Mouse (Mus musculus) MEL (cell line): ENCODE results near the gene Hist2h3b.

Source experiments
- BHLHE40 ChIP-seq: IDR thresholded peaks from 2 replicates; pipeline ENCODE4 v1.6.1; 2012; ENCODE audit warnings: low read depth, mild to moderate bottlenecking, inconsistent platforms, low read length, improper control_type of control experiment, borderline replicate concordance
- CTCF ChIP-seq, 3 experiments: IDR thresholded peaks in 2 of 3; conservative IDR thresholded peaks in 1 of 3; 2 replicates each; pipeline ENCODE4 v1.5.1; 2011 to 2012; ENCODE audit warnings: low read length in 3 of 3, low read depth in 2 of 3, mild to moderate bottlenecking in 2 of 3, improper control_type of control experiment in 1 of 3, inconsistent platforms in 1 of 3, mixed read lengths in 1 of 3, moderate library complexity in 1 of 3; ENCODE audit not compliant: control insufficient read depth in 1 of 3, insufficient read depth in 1 of 3, poor library complexity in 1 of 3, severe bottlenecking in 1 of 3
- E2F4 ChIP-seq: IDR thresholded peaks from 2 replicates; pipeline ENCODE4 v1.6.1; 2011; ENCODE audit warnings: low read depth, low read length, improper control_type of control experiment, borderline replicate concordance
- HCFC1 ChIP-seq: IDR thresholded peaks from 2 replicates; pipeline ENCODE4 v1.6.1; 2012; ENCODE audit warnings: low read depth, mild to moderate bottlenecking, inconsistent platforms, low read length, improper control_type of control experiment, moderate library complexity
- JUND ChIP-seq: IDR thresholded peaks from 2 replicates; pipeline ENCODE4 v1.6.1; 2011; ENCODE audit warnings: low read depth, mild to moderate bottlenecking, improper control_type of control experiment, low read length
- MXI1 ChIP-seq: IDR thresholded peaks from 2 replicates; pipeline ENCODE4 v1.6.1; 2011; ENCODE audit warnings: mild to moderate bottlenecking, low read depth, low read length, improper control_type of control experiment
- MYC ChIP-seq: IDR thresholded peaks from 2 replicates; pipeline ENCODE4 v1.6.1; 2011; ENCODE audit warnings: low read depth, mild to moderate bottlenecking, low read length, improper control_type of control experiment, moderate library complexity
- POLR2A ChIP-seq, 2 experiments: IDR thresholded peaks; 2 replicates each; pipeline ENCODE4 v1.6.1; 2011 to 2012; ENCODE audit warnings: low read length in 2 of 2, mild to moderate bottlenecking in 2 of 2, control low read depth in 1 of 2, improper control_type of control experiment in 1 of 2, low read depth in 1 of 2, moderate library complexity in 1 of 2; ENCODE audit not compliant: control insufficient read depth in 1 of 2, insufficient read depth in 1 of 2, poor library complexity in 1 of 2
- SIN3A ChIP-seq: IDR thresholded peaks from 2 replicates; pipeline ENCODE4 v1.6.1; 2012; ENCODE audit warnings: low read length, improper control_type of control experiment, inconsistent platforms
- ZKSCAN1 ChIP-seq: IDR thresholded peaks from 2 replicates; pipeline ENCODE4 v1.6.1; 2012; ENCODE audit warnings: low read depth, mild to moderate bottlenecking, inconsistent platforms, low read length, improper control_type of control experiment, moderate library complexity

GRCm38 (mm10) chr3:96261623-96262022, 6.8 kb upstream of the Hist2h3b start:
- TF ChIP-seq ZKSCAN1 (no peak), E2F4 (no peak), POLR2A (IDR thresholded peaks at IDR 0.05; ENCODE audit: control insufficient read depth in 1 of 2, insufficient read depth in 1 of 2, low read depth in 1 of 2, low read length in 2 of 2, poor library complexity in 1 of 2) (no peak), MYC (no peak), CTCF (IDR thresholded peaks at IDR 0.05 in 2 of 3, conservative IDR thresholded peaks at IDR 0.05 in 1 of 3; ENCODE audit: control insufficient read depth in 1 of 3, insufficient read depth in 1 of 3, low read depth in 2 of 3, low read length in 3 of 3, poor library complexity in 1 of 3, severe bottlenecking in 1 of 3) (no peak), JUND (no peak), HCFC1 (no peak), BHLHE40 (no peak), MXI1 (no peak), SIN3A (no peak)
